Mouse (Mus musculus): ENCODE data around the gene Hunk. TPM values are rescaled to one million over a fixed set of nuclear protein-coding genes. Genes with fewer than 3 reads are reported as not detected.

The Hunk gene
- total RNA-seq, 4 experiments from 2014 or later: 19.2 to 26.1 (median 22.1) TPM

GRCm38 (mm10) chr16:90497749-90498464 lies 112.1 kb downstream of the Hunk start:
- peak in 1 of 2 experiments; percentile 31 for DNase-seq (ENCODE audit: low spot score in 2 of 2)

GRCm38 (mm10) chr16:90500809-90501208 lies 115.0 kb downstream of the Hunk start:
- DNase-seq (ENCODE audit: low spot score in 2 of 2): no peak

- DNase-seq (ENCODE audit: low spot score in 2 of 2): no peak
Measured at GRCm38 (mm10) chr16:90505252-90505651, 119.4 kb downstream of the Hunk start.

GRCm38 (mm10) chr16:90505680-90506079 lies 119.9 kb downstream of the Hunk start:
- DNase-seq (ENCODE audit: low spot score in 2 of 2): no peak

GRCm38 (mm10) chr16:90511551-90512296 lies 125.9 kb downstream of the Hunk start:
- no peak for DNase-seq (ENCODE audit: low spot score in 2 of 2)

GRCm38 (mm10) chr16:90517041-90517440 lies 131.2 kb downstream of the Hunk start:
- DNase-seq (ENCODE audit: low spot score in 2 of 2): no peak

- peak in 1 of 2 experiments; percentile 46 for DNase-seq (ENCODE audit: low spot score in 2 of 2)
Measured at GRCm38 (mm10) chr16:90518232-90518631, 132.4 kb downstream of the Hunk start.

GRCm38 (mm10) chr16:90518732-90519295 lies 133.0 kb downstream of the Hunk start:
- DNase-seq (ENCODE audit: low spot score in 2 of 2): no peak

- no peak for DNase-seq (ENCODE audit: low spot score in 2 of 2)
Measured at GRCm38 (mm10) chr16:90521191-90521950, 135.6 kb downstream of the Hunk start.

GRCm38 (mm10) chr16:90521951-90522255 lies 136.1 kb downstream of the Hunk start:
- DNase-seq (ENCODE audit: low spot score in 2 of 2): no peak

GRCm38 (mm10) chr16:90522575-90522974 lies 136.8 kb downstream of the Hunk start:
- DNase-seq (ENCODE audit: low spot score in 2 of 2): no peak

- DNase-seq (ENCODE audit: low spot score in 2 of 2): no peak
Measured at GRCm38 (mm10) chr16:90523373-90523772, 137.6 kb downstream of the Hunk start.

- DNase-seq (ENCODE audit: low spot score in 2 of 2): no peak
Measured at GRCm38 (mm10) chr16:90523894-90524293, 138.1 kb downstream of the Hunk start.

GRCm38 (mm10) chr16:90524393-90524792 lies 138.6 kb downstream of the Hunk start:
- no peak for DNase-seq (ENCODE audit: low spot score in 2 of 2)

- no peak for DNase-seq (ENCODE audit: low spot score in 2 of 2)
Measured at GRCm38 (mm10) chr16:90533119-90533673, 147.4 kb downstream of the Hunk start.

- no peak for DNase-seq (ENCODE audit: low spot score in 2 of 2)
Measured at GRCm38 (mm10) chr16:90534591-90534990, 148.8 kb downstream of the Hunk start.

- DNase-seq (ENCODE audit: low spot score in 2 of 2): no peak
Measured at GRCm38 (mm10) chr16:90538926-90539325, 153.1 kb downstream of the Hunk start.

GRCm38 (mm10) chr16:90541191-90541590 lies 155.4 kb downstream of the Hunk start:
- DNase-seq (ENCODE audit: low spot score in 2 of 2): no peak

- no peak for DNase-seq (ENCODE audit: low spot score in 2 of 2)
Measured at GRCm38 (mm10) chr16:90542383-90542782, 156.6 kb downstream of the Hunk start.

GRCm38 (mm10) chr16:90544175-90544574 lies 158.4 kb downstream of the Hunk start:
- no peak for DNase-seq (ENCODE audit: low spot score in 2 of 2)

GRCm38 (mm10) chr16:90545509-90545908 lies 159.7 kb downstream of the Hunk start:
- no peak for DNase-seq (ENCODE audit: low spot score in 2 of 2)

GRCm38 (mm10) chr16:90546591-90546990 lies 160.8 kb downstream of the Hunk start:
- DNase-seq (ENCODE audit: low spot score in 2 of 2): no peak
